Mouse (Mus musculus): ENCODE measurements around the gene Coq8b.

DNA sequence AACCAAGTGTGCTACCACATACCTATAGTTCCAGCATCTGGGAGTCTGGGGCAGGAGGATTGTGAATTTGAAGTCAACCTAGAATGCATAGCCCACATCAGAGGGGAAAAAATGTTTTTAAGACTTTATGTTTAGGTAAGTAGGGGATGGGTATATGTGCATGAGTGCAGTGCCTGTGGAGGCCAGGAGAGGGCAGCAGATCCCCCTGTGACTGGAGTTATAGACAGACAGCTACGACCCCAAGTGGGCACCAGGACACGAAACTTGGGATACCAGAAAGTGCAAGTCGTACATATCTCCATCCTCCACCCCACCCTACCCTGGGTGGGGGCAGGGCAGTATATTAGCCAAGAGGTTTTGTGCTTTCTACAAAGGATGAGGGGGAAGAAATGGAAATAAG is 47.9 kb upstream of the Coq8b start:
- TF ChIP-seq POLR2A (IDR thresholded peaks at IDR 0.05; ENCODE audit: extremely low read depth, insufficient read depth, low read length) (no peak), CTCF (IDR thresholded peaks at IDR 0.05; ENCODE audit: low read depth, low read length) (peak; percentile 90)

Measured in liver, adult 2 months (tissue).